Mouse (Mus musculus): Measurements from ENCODE around the gene Zfp420. TPM values are rescaled to one million over a fixed set of nuclear protein-coding genes. Genes with fewer than 3 reads are reported as not detected.

The Zfp420 gene
- 0.79 and 5.3 TPM in 2 replicates for polyA plus RNA-seq (2011; ENCODE audit: insufficient read depth, insufficient read length, low replicate concordance, missing spikeins)

DNA sequence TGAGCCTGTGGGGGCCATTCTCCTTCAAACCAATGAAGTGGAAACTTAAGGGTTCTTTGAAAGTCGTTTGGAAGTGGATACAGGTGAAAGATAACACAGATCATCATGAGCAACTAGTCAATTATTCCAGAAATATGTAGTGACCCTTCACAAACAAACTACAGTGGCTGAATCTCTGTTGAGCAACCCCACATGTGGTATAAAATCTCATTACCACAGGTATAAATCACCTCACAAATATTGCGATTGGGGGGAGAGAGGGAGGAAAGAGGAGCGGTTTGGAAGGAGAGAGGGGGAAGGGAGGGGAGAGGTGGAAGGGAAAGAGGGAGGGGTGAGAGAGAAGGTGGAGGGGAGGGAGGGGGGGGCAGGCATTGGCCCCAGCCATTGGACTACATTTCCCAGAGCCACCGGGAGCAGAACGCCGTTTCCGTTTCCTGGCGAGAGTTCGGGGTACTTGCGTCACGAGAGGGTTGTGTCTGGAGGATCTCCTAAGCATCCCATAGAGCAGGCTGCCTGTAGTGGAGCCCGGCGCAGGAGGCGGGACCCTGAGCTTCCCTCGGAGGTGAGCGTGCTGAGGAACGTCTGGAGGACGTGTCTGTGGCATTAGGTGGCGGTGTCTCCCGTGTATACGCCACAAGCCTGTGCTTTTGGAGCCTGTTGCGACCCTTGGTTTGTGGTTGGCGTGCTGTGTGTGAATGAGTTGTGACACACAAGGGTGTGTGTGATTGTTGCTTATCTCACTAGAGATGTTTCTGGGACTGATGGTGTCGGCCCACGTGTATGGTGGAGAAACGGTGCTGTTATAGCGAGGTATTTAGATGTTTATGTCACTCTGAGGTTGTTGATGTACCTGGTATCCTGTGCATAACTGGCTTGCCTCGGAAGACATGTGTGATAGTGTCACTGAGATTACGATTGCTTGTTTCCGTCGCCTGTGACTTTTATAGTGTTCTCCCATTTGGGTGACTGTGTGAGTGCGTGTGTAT, at the start of gene Zfp420:
TSS of gene Zfp420 (plus strand) at position 448 of the 986 bp plus-strand sequence.
- H3K4me3 ChIP-seq (replicated peaks; ENCODE audit: control insufficient read depth, low read depth, low read length) = peak within 1 kb of the TSS; percentile 93
- no peaks in the 10 kb centered on the region for H3K4me1 ChIP-seq (ENCODE audit: control insufficient read depth, insufficient read depth, low read length)
- WGBS = 3% methylated on average over 32 of the region's 32 CpGs
- peak; percentile 47; the same call in 1 of the 2 replicates for TF ChIP-seq POLR2A (IDR thresholded peaks at IDR 0.05; ENCODE audit: borderline replicate concordance, control insufficient read depth, low read depth, low read length)
- TF ChIP-seq CTCF (IDR thresholded peaks at IDR 0.05; ENCODE audit: control insufficient read depth, insufficient read depth, low read length) = peak; percentile 13; the same call in 1 of the 2 replicates
- H3K27ac ChIP-seq (ENCODE audit: control insufficient read depth, insufficient read depth, low read depth, low read length, poor library complexity) = no peak within 1 kb of the TSS

DNA sequence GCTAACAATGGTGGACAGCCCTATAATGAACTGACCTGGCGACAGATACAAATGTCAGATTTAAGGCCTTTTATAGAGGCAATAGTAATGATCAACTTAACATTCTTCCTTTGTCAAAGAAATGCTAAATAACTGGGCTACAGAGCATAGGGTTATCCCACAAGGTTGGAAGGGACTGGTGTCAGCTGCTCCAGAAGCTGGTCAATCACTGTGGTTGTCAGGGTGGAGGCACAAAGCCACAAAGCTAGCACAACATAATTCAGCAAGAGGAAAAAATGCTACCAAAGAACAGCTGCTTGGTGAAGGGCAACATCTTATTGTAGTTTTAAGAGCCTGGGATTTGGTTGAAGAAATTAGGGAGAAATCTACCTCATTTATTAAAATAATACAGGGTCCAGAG, 47.5 kb upstream of the Zfp420 start:
- no peaks in the 10 kb centered on the region; the same call in 1 of the 2 replicates for H3K4me1 ChIP-seq (ENCODE audit: control insufficient read depth, insufficient read depth, low read length)
- TF ChIP-seq CTCF (IDR thresholded peaks at IDR 0.05; ENCODE audit: control insufficient read depth, insufficient read depth, low read length) (no peak), POLR2A (IDR thresholded peaks at IDR 0.05; ENCODE audit: borderline replicate concordance, control insufficient read depth, low read depth, low read length) (no peak)
- 85% methylated on average over 1 of the region's 1 CpGs for WGBS
- no peak overlapping the region for H3K4me3 ChIP-seq (replicated peaks; ENCODE audit: control insufficient read depth, low read depth, low read length)
- H3K27ac ChIP-seq (ENCODE audit: control insufficient read depth, insufficient read depth, low read depth, low read length, poor library complexity) = no peak overlapping the region

DNA sequence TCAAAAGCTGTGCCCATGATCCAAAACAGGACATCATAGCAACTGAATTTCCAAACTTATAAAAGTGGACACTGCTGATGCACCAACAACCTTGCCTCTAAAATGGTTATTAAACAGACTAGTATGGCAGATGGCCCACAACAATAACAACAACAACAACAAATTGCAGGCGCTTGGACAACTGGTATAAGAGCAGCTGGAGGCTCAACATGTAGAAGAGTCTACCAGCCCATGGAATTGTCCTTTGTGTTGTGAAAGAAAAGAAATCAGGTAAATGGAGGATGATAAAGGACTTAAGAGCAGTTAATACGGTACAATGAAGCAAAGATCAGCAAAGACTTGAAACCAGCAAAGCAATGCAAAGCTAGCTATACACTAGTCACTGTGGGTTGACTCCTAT, 45.4 kb upstream of the Zfp420 start:
- TF ChIP-seq CTCF (IDR thresholded peaks at IDR 0.05; ENCODE audit: control insufficient read depth, insufficient read depth, low read length) (no peak), POLR2A (IDR thresholded peaks at IDR 0.05; ENCODE audit: borderline replicate concordance, control insufficient read depth, low read depth, low read length) (no peak)
- H3K4me3 ChIP-seq (replicated peaks; ENCODE audit: control insufficient read depth, low read depth, low read length) = no peak overlapping the region
- H3K4me1 ChIP-seq (ENCODE audit: control insufficient read depth, insufficient read depth, low read length) = peaks cover 1% of the 10 kb centered on the region
- no peak overlapping the region for H3K27ac ChIP-seq (ENCODE audit: control insufficient read depth, insufficient read depth, low read depth, low read length, poor library complexity)
- WGBS = 87% methylated on average over 2 of the region's 2 CpGs

DNA sequence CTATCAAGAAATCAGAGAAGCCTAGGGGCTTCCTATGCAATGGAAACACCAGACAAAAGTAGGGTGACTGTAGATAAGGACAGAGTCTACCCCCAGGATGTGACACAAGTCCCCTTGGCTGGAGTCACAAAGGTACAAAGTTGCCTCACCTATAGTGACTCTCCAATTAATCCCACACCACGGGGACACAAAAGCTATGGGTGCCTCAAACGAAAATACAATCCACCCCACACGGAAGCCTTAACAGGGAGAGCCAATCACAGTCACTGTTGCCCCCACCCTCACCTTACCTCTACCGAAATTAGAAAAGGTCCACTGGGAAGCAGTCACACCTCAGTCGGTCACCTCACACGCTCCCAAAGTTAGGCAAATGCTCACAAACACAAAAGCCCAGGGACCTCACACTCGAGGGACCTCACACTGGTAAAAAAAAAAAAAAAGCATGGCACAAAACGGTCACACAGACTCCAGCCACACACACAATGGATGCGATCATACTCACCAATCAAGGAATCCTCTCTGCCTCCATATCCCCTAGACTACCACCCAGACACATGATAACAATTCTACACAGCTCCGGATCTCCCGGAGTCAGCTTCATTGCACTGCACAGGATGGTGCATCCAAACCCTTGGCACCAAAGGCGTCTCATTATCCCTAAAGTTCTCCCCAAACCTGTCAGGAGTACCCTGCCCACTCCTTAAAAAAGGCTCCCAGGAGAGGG, 44.6 kb upstream of the Zfp420 start:
- H3K27ac ChIP-seq (ENCODE audit: control insufficient read depth, insufficient read depth, low read depth, low read length, poor library complexity) = no peak overlapping the region
- WGBS = 2% methylated on average over 12 of the region's 12 CpGs
- H3K4me3 ChIP-seq (replicated peaks; ENCODE audit: control insufficient read depth, low read depth, low read length) = peak overlapping the region; percentile 92
- peaks cover 1% of the 10 kb centered on the region for H3K4me1 ChIP-seq (ENCODE audit: control insufficient read depth, insufficient read depth, low read length)
- no peak for TF ChIP-seq POLR2A (IDR thresholded peaks at IDR 0.05; ENCODE audit: borderline replicate concordance, control insufficient read depth, low read depth, low read length)
- TF ChIP-seq CTCF (IDR thresholded peaks at IDR 0.05; ENCODE audit: control insufficient read depth, insufficient read depth, low read length) = no peak

DNA sequence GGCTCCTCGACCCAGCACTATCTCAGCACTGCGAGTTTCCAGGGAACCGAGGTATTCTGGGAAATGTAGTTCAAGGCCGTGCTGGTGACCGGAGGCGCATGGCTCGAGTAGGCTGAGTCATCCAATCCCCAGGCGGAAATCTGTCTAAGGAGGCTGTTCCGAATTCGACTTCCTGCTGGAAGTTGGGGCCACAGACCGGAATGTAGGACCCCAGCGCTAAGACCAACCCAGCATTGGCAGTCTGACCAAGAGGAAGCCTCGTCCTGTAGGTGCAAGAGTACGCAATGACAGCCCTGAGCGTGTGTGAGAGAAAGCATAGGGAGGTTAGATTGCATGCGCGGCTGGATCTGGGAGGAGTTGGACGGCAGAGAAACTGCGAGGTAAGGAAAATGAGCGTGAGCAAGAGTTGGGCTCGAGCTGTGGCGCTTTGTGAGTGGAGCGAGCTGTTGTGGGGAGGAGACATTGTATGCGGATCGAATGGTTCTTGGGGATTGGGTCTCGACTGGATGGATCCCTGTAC, 43.8 kb upstream of the Zfp420 start, which contains the start of gene Zfp790:
TSS of gene Zfp790 (plus strand) at position 205 of the 520 bp plus-strand sequence.
- Histone ChIP-seq H3K27ac (ENCODE audit: control insufficient read depth, insufficient read depth, low read depth, low read length, poor library complexity) (peak within 1 kb of the TSS; percentile 21), H3K4me3 (replicated peaks; ENCODE audit: control insufficient read depth, low read depth, low read length) (peak within 1 kb of the TSS; percentile 92), H3K4me1 (ENCODE audit: control insufficient read depth, insufficient read depth, low read length) (peaks cover 1% of the 10 kb centered on the region)
- under 1% methylated on average over 26 of the region's 26 CpGs for WGBS
- TF ChIP-seq POLR2A (IDR thresholded peaks at IDR 0.05; ENCODE audit: borderline replicate concordance, control insufficient read depth, low read depth, low read length) (0 out of 2 replicates have a peak, but pooled peaks have one; percentile 21), CTCF (IDR thresholded peaks at IDR 0.05; ENCODE audit: control insufficient read depth, insufficient read depth, low read length) (no peak)

DNA sequence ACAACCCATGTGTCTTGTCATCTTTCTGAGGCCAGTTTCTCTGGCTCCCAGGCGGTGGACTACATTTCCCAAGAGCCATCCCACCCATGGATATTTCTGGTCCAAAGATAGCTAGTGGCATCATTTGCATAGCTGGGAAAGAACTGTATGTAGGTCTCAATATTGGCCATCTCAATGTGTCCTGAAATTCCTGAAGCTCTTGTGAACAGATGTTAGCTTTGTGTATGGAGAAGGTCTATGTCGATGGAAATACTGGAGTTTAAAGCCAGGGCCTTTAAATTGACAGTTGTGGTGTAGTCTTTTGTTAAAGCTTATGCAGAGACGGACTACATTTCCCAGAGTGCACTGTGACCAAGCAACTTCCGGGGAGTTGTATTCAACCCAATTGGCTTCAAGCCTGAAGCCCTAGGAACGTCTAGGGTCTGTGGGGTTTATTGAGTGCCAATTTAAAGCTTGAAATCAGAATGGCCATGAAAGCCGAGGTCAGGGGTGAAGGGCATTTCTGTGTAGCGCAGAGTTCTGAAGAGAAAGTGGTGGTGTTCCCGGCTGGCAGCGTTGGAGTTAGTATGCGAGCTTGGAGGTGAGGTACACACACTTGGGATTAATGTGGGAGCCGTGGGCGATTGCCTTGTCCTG, 41.0 kb upstream of the Zfp420 start:
- no peak for TF ChIP-seq POLR2A (IDR thresholded peaks at IDR 0.05; ENCODE audit: borderline replicate concordance, control insufficient read depth, low read depth, low read length)
- no peak for TF ChIP-seq CTCF (IDR thresholded peaks at IDR 0.05; ENCODE audit: control insufficient read depth, insufficient read depth, low read length)
- peaks cover 1% of the 10 kb centered on the region for H3K4me1 ChIP-seq (ENCODE audit: control insufficient read depth, insufficient read depth, low read length)
- peak overlapping the region; percentile 1; the same call in 1 of the 2 replicates for H3K27ac ChIP-seq (ENCODE audit: control insufficient read depth, insufficient read depth, low read depth, low read length, poor library complexity)
- 6% methylated on average over 12 of the region's 12 CpGs for WGBS
- peak overlapping the region; percentile 93 for H3K4me3 ChIP-seq (replicated peaks; ENCODE audit: control insufficient read depth, low read depth, low read length)

DNA sequence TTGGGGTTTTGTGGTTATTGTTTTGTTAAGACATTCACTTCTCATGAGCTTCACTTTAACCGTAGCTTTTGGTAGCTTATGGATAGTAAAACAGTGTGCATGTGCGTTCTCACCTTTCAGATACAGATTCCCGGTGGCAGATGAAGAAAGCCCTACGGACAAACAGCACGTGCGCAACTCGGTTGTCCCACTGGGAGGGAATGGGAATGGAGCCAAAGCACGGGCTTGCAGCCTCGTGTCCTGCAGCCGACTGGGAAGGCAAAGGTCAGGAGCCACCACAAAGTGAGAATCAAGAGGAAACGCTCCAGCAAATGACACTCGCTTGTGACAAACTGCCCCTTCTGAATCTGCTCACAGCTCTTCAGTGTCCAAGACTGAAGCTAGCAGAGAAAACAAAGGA, 31.8 kb upstream of the Zfp420 start:
- 93% methylated on average over 12 of the region's 12 CpGs for WGBS
- H3K4me1 ChIP-seq (ENCODE audit: control insufficient read depth, insufficient read depth, low read length) = no peaks in the 10 kb centered on the region
- no peak overlapping the region for H3K4me3 ChIP-seq (replicated peaks; ENCODE audit: control insufficient read depth, low read depth, low read length)
- no peak for TF ChIP-seq CTCF (IDR thresholded peaks at IDR 0.05; ENCODE audit: control insufficient read depth, insufficient read depth, low read length)
- no peak overlapping the region for H3K27ac ChIP-seq (ENCODE audit: control insufficient read depth, insufficient read depth, low read depth, low read length, poor library complexity)
